9 mouse cellular contexts compared by ENCODE assay signal in genomic region chr15:81606634-81607033, GRCm38 (mm10). TPM values are rescaled to one million over a fixed set of nuclear protein-coding genes. Genes with fewer than 3 reads are reported as not detected.
A peak's percentile ranks its signal among the peaks of the same experiment; 100 is the strongest.
DNase-seq lines count a peak whose midpoint lies in the region; ATAC-seq and TF ChIP-seq lines count a peak whose summit lies in the region.
"Had no signal": no experiment of that assay in that cellular context is flagged by ENCODE, and none has a peak within 500 bp of the region (broad histone marks: within the 10 kb centered on the region; RNA-seq: fewer than 3 reads in every experiment).

No protein-coding gene starts in this region.

- no peaks in the 10 kb centered on the region for H3K27me3 ChIP-seq in kidney, adult 2 months (replicated peaks; ENCODE audit: control insufficient read depth, insufficient read depth, low read length)
- H3K27me3 ChIP-seq: embryonic facial prominence, embryonic 12.5 days had no signal

- H3K36me3 ChIP-seq in kidney, adult 2 months (ENCODE audit: control insufficient read depth, insufficient read depth, low read length) = peaks cover 4% of the 10 kb centered on the region
- H3K36me3 ChIP-seq in ES-E14 (ENCODE audit: control insufficient read depth, insufficient read depth, low read length, poor library complexity, severe bottlenecking) = peaks cover 8% of the 10 kb centered on the region

- no peak overlapping the region for H3K27ac ChIP-seq in kidney, adult 2 months (ENCODE audit: insufficient read depth, low read depth, low read length)
- no peak overlapping the region for H3K27ac ChIP-seq in ES-E14 (ENCODE audit: insufficient read depth, low read depth, low read length, poor library complexity, severe bottlenecking)
- H3K27ac ChIP-seq: embryonic facial prominence, embryonic 12.5 days had no signal

- H3K9ac ChIP-seq in ES-E14 (ENCODE audit: insufficient read depth, low read depth, low read length, poor library complexity, severe bottlenecking) = no peak overlapping the region
- H3K9ac ChIP-seq: embryonic facial prominence, embryonic 12.5 days had no signal

- in situ Hi-C loops in ES-E14 (cut with MboI; ENCODE audit: low sequenced_read_pairs in 2 of 2, unreplicated experiment in 2 of 2) = no loop called here

- no peaks in the 10 kb centered on the region for H3K9me3 ChIP-seq in ES-E14 (ENCODE audit: control insufficient read depth, insufficient read depth, low read depth, low read length)
- H3K9me3 ChIP-seq: embryonic facial prominence, embryonic 12.5 days had no signal

- peak; percentile 81 for ATAC-seq in megakaryocyte-erythroid progenitor cell, adult 5-6 weeks (replicated peaks; ENCODE audit: low FRiP score, low TSS enrichment, poor library complexity, severe bottlenecking)

- TF ChIP-seq POLR2A in kidney, adult 2 months (IDR thresholded peaks at IDR 0.05; ENCODE audit: low read depth, low read length) = no peak

- no peaks in the 10 kb centered on the region for H3K4me1 ChIP-seq in kidney, adult 2 months (ENCODE audit: control insufficient read depth, insufficient read depth, low read length)
- H3K4me1 ChIP-seq in ES-E14 (ENCODE audit: control insufficient read depth in 2 of 2, insufficient read depth in 2 of 2, low read length in 2 of 2, poor library complexity in 1 of 2) = no peaks in the 10 kb centered on the region
- H3K4me1 ChIP-seq: embryonic facial prominence, embryonic 12.5 days had no signal

- peak; percentile 48 for TF ChIP-seq CTCF in kidney, adult 2 months (conservative IDR thresholded peaks at IDR 0.05; ENCODE audit: insufficient read depth, insufficient read length, low read depth, low read length)

- 72% methylated on average over 1 of the region's 1 CpGs for WGBS in kidney, adult 2 months

- DNase-seq in kidney, adult 2 months = peak; percentile 31
- DNase-seq in kidney, adult 18-20 months = no peak
- peak; percentile 41 for DNase-seq in ES-E14 (ENCODE audit: low read depth, low spot score)
- peak; percentile 62 for DNase-seq in embryo, embryonic 10.5 days (ENCODE audit: low spot score)
- DNase-seq in layer of hippocampus, adult 9-11 months = no peak
- no peak for DNase-seq in cerebellum, adult 9-10 months
- DNase-seq in testis, postnatal 10 days (ENCODE audit: low spot score) = no peak

- no peak overlapping the region for H3K4me3 ChIP-seq in kidney, adult 2 months (ENCODE audit: insufficient read depth, low read depth, low read length)
- H3K4me3 ChIP-seq in ES-E14 (ENCODE audit: insufficient read depth in 1 of 2, low read depth in 1 of 2, low read length in 2 of 2, poor library complexity in 1 of 2, severe bottlenecking in 1 of 2) = no peak overlapping the region
- H3K4me3 ChIP-seq: embryonic facial prominence, embryonic 12.5 days had no signal

TF ChIP-seq in ES-E14, 5 proteins besides CTCF, POLR2A, EP300 and RAD21:
- TF ChIP-seq CHD2 (IDR thresholded peaks at IDR 0.05; ENCODE audit: low read depth, low read length) = no peak
- peak; percentile 58; the same call in 1 of the 2 replicates for TF ChIP-seq ZC3H11A (IDR thresholded peaks at IDR 0.05; ENCODE audit: borderline replicate concordance, low read depth, low read length)

RNA-seq across cellular contexts. Expression of gene Ep300, which starts 21.5 kb away (rescaled TPM):
- 20.3 and 24.4 TPM in 2 replicates for polyA plus RNA-seq in kidney, adult 2 months (2012; rRNA removed)
- 48.5 and 58.4 TPM in 2 replicates for total RNA-seq in ES-E14 (2012; rRNA removed)
- total RNA-seq in megakaryocyte-erythroid progenitor cell, adult 5-6 weeks (2014; fragmentation: Nextera tagmentation) = 75.2 and 116 TPM in 2 replicates
- total RNA-seq in megakaryocyte-erythroid progenitor cell, adult 5-6 weeks (2017) = 32.2 and 34.5 TPM in 2 replicates

RNA-seq across cellular contexts. Expression of gene L3mbtl2, which starts 57.1 kb away (rescaled TPM):
- polyA plus RNA-seq in kidney, adult 2 months (2012; rRNA removed) = 14.2 and 14.7 TPM in 2 replicates
- 111 and 119 TPM in 2 replicates for total RNA-seq in ES-E14 (2012; rRNA removed)
- 38.3 and 41.4 TPM in 2 replicates for total RNA-seq in megakaryocyte-erythroid progenitor cell, adult 5-6 weeks (2014; fragmentation: Nextera tagmentation)
- 31.5 and 42.9 TPM in 2 replicates for total RNA-seq in megakaryocyte-erythroid progenitor cell, adult 5-6 weeks (2017)

Comparison
In these comparisons a context has a peak if more than half of its experiments do, and no peak if none do; other contexts are left out.
1. DNase-seq: peak in kidney, adult 2 months (single experiment), ES-E14 (single experiment) and embryo, embryonic 10.5 days (single experiment); none in kidney, adult 18-20 months (single experiment), layer of hippocampus, adult 9-11 months (single experiment), cerebellum, adult 9-10 months (single experiment) and testis, postnatal 10 days (single experiment).